Mouse (Mus musculus): ENCODE measurements around the gene Bag2.
"Not testable (repeated sequence)": the region's sequence is repeated elsewhere in the genome, so short reads cannot be mapped to it uniquely, and the experiment has no call there.

The Bag2 gene

DNA sequence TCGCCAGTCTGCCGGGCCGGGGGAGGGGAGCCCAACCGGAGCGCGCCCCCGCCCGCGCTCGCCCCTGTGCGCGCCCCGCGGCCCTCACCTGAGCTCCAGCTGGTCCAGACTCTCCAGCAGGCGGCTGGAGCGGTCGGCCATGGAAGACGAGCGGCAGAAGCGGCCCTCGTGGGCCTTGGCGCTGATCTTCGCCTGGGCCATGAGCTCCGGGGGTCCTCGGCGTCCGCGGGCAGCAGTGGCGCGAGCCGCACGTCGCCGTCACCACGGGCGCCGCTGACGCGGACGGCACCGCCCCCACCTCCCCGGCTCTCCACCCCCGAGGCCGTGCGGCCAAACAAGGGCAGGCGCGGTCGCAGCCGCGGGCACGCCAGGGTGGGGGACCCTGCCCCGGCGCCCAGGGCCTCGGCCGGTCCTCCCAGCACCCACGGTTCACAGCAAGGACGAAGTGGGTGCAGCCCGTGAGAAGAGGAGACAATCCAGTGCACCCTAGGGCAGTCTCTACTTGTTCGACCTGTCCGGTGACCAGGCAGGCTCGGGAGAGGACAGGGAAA, at the start of gene Bag2:
Gene Bag2 (minus strand): TSS at position 305 of the 551 bp plus-strand sequence.
- peak; percentile 33 for DNase-seq

DNA sequence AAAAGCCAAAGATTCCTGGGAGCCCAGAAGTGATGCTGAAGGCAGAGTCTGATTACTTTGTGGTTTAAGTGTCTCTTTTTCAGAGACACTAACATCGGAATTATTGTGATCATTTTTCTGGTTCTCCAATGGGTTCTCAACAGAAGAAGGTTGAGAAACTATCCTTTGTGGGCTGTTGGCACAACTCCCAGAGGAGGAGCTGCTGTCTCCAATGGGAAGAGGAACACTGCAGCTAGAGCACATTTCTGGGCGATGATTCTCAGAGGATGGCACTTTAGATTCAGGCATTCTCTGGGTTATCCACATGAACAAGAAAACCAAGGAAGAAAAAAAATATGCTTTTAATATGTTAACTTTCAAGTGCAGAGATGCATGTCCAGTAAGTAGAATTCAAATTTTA, 45.7 kb upstream of the Bag2 start:
- DNase-seq, result no peak

DNA sequence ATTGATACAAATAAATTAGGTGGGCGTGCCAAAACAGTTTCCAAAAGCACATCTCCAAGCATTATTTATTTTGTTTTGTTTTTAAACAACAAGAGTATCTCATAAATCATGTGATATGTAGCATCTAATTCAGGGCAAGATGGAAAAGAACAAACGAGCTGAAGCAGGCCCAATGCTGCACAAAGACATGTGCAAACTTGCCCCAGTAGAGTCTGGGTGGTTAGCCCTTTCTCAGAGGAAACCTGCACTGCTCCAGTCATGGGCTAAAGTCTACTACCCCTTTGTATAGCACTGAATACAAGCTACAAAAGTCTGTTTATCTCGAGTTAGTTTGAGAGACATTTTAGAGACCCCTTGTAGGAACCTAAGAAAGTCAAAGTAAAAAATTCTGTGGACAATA, 42.0 kb upstream of the Bag2 start:
- DNase-seq, result no peak

DNA sequence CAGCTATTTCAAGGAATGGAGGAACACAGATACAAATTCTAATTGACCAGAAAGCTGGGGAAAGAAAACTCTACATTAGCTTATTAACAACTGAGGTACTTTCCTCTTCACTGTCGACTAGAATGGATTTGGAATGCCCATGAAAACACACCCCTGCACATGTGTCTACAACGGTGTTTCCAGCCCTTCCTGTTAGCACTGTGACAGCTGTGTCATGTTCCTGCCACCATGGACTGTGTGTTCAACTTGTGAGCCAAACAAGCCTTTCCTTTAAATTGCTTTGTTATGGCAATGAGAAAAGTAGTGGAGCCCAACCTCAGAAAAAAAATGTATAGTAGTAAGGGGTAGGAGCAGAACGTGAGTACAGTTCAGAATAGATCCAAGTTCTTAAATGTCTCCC, 30.9 kb upstream of the Bag2 start:
- no peak for DNase-seq

DNA sequence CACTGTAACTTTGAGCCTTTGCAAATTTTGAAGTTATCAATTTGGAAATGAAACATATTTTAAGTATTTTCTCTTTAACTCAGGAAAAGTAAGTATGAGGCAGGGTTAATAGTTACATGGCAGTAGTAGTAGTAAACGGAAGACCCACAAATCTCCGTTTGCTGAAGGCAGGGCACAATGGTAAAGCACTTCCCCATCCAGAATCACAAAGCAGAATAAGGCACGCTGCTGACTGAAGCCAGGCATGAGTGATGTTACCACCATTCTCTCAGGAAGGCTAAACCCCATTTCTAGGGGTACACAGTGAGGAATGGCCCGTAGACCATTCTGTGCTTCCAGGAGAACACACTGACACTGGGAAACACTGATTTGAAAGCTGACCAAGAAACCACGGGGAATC, 30.5 kb upstream of the Bag2 start:
- DNase-seq, result no peak

DNA sequence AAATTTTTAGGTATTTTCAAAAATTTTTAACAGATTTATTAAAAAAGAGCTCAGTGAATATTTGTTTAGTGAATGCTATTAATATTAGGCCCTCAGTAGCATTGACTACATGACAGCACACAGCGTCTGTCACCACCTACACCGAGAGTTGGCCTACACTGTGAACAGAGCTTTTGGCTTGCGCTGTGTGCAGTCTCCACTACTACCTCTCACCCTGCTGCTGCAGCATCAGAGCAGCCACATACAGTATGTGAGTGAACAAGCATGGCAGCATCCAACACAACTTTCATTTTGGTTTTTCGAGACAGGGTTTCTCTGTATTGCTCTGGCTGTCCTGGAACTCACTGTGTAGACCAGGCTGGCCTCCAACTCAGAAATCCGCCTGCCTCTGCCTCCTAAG, 27.0 kb upstream of the Bag2 start:
- no peak for DNase-seq

DNA sequence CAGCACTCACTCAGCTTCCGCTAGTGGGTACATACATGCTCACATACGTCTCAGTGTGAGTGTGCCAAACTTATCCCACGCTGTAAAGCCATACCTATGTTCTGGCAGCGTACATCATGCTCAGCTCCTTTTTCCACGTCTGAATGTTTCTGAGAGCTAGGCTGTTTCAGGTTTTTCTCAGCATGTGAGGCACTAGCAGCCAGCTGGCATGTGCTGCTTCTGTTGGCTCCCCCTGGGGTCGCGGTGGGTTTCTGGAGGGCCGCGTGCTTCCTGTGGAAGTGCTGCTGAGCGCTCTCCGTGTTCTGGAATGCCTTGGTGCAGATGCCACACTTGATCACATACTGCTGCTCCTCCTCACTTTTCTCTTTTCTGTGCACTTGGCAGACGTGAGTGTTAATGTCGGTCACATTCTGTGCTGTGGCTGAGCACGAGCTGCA, 18.6 kb upstream of the Bag2 start:
- DNase-seq, result no peak

DNA sequence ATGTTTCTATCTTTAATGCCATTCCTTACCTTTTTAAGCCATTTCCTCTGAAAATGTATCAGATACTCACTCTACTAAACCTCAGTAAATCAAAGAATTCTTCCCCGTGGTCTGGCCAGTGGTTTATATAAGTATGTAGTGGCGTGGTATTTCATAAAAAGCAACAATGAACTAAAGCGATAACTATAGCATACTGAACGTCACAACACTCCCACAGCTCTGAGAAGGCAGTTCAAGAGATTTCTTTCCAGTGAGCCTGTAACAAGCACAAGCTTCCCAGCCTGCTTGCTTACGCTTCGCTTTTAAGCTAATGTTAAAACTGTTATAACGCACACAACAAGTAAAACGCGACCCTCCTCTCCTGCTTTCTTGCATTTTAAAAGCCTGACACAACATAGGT, 14.5 kb upstream of the Bag2 start:
- no peak for DNase-seq

DNA sequence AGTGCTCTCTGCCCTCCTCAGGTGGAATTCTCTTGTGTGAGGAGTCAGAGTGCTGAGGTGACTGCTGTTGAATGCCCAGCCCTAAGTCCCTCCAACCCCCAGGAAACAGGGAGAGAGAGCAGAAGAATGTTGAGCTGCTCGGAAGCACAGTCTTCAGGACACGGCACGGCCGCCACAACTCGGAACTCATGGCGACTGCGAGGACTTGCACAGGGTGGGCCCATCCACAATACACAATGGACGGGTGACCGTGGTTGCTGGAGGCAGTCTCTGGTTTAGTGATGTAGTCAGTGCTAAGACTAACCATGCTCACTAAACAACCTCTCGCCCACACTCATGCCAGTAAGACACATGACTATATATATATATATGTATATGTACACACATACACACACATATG, 14.0 kb upstream of the Bag2 start:
- no peak for DNase-seq

DNA sequence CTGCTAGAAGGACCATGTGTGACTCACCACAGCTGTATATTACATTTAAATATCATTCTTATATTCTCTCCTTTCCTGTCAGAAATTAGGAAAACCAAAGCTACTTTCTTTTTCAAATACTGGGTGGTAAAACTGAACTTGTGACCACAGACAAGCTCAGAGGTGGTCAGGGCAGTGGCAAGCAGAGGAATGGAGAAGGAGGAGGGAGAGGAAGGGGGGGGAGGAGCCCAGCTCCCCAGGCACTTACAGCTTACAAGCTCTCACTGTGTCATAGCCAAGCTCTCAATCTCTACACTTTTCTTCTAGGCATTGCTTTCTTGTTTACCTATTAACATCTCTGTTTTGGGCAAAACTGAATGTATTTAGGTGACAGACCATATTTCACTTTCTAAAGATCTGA, 11.2 kb upstream of the Bag2 start:
- no peak for DNase-seq

DNA sequence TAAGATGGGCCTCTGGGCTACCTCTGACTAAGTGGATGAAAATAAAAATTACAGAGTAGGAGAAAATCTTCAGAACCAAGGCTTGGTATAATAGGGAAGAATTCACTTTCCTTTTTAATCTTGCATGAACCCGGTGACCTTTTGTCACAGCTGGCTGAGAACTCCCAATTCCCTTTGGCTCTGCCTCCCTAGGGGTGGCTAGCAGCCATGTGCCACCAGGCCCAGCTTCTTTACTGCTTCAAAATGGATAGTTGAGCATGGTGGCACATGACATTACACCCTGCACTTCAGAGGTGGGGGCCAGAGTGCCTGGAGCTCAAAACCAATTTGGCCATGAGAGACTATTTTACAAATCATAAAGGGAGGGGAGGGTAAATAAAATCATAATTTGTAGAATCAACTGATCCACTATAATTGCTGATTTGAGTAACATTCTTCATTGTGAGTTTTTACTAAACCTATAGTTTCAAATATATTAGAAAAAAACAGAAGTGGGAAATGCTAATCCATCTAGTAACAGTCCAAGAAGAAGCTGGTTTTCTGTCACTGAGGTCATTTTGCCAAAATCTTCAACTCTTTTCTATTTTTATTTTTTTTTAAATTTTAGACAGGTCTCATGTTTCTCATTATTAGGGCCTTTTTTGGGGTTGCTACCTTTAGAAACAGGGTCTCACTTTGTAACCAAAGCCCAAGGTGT, 10.6 kb upstream of the Bag2 start:
- DNase-seq, result no peak

DNA sequence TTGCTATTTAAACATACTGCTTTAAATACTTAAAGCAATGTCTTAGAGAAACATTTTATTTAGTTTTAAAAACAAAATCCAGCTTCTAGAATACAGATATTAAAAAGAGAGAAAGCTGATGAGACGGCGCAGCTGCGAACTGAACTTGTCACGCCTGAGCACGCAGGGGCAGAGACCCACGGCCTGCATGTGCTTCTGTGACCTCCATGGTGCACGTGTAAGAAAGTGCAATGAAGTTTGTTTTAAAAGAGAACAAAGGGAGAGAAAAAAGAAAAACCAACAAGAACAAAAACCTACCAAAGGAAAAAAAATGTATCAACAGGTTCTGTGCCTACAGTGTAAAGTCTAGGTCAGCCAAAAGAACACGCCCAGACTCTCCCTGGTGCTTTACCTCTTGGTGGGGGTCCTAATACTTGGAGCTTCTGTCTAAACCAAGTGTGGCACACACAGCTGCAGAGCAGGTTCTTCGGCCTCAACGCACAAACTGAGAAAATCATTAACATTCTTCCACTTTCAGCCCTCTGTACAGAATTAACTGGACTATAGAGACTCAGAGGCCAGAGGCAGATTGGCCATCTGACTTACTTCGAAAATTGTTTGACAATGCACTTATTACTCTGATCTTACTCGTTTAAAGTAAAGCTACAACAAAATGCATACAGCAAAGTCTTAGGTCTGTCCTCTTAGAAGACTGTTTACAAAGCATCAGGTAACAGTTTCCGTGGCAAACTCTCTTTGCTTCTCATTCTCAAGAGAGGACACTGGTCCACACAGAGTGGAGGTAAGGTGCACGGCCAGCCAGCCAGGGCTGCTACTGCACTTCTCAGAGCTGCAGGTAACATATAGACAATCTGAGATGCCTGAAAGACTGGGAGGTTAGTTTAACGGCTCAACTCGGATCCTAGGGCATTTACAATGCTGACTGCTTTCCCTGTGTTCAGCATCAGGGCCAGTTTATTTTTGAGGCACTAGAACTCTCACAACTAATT, 9.2 kb upstream of the Bag2 start:
- no peak for DNase-seq

DNA sequence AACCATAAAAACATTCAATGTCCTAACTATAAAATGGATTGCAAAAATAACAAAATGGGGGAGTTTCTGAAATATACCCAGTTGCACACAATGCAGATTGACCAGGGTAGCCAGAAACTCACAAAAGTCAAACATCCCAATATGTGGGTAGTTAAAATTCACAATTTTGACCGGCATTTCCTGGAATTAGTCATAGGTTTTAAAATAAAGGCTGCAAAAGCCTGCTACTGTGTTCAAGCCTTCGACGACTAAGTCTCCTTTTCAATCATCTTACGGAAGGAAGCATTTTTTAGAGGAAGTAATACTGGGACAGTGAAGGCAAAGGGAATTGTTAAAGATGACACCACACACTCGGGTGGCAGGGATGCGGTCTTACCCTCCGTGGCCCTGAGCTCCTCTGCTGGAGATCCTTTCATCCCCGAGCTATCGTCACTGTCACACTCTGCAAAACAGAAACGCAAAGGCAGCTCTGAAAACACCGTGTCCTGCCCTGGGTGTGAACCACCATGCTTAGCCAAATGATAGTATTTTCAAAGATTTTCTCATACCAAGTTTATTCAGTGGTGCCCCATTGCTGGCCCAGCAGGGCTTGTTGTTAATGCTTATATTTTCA, 8.0 kb upstream of the Bag2 start:
- DNase-seq, result no peak

DNA sequence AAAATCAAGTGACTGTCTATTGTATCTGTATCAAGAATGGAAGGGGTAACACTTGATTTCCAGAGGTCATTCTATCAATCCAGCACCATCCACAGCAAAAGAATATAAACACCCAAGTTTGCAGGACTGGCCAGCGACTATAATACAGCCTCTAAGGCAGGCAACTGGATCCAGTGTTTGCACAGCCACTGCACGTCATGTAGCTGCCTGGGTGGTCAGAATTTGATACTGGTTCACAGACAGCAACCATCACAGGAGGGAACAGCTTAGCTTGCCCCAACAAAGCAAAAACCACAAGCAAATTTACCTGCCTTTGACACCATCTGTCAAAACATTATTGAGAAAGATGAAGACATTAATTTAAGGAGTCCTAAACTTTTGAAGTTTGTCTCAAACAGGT, 6.2 kb upstream of the Bag2 start:
- DNase-seq, result no peak

DNA sequence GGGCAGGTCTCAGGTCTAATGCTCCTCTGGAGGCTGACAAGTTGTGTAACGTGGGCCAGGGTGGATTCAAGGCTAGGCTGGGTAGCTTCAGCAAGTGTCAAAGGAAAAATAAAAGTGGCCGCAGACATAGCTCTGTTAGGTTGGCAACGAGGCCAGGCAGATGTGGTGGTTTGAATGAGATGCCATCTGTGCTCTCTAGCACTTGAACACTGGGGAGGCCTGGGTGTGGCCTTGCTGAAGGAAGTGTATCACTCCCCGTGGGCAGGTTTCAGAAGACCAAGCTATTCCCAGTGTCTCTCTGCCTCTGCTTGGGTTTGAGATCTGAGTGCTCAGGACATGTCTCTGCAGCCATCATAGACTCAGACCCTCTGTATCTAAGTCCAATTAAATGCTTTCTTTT, 893 bp upstream of the Bag2 start:
- no peak for DNase-seq

DNA sequence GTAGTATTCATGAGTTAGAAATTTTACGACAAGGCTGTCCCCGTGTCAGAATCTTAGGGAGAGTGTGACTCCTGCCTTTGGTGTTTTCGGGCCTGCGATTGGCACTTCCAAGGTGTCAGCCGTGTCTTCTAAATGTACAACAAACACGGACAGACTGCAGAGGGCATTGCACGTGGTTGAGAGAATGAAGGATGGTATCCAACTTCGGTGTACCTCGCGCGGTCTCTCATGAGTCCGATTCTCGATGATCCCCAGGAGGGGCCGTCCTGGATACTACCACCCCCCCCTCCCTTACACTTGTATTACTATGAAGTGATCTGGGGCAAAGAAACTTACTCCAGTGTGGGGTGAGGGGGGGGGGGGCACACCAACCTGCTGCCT, 572 bp downstream of the Bag2 start:
- no peak for DNase-seq

DNA sequence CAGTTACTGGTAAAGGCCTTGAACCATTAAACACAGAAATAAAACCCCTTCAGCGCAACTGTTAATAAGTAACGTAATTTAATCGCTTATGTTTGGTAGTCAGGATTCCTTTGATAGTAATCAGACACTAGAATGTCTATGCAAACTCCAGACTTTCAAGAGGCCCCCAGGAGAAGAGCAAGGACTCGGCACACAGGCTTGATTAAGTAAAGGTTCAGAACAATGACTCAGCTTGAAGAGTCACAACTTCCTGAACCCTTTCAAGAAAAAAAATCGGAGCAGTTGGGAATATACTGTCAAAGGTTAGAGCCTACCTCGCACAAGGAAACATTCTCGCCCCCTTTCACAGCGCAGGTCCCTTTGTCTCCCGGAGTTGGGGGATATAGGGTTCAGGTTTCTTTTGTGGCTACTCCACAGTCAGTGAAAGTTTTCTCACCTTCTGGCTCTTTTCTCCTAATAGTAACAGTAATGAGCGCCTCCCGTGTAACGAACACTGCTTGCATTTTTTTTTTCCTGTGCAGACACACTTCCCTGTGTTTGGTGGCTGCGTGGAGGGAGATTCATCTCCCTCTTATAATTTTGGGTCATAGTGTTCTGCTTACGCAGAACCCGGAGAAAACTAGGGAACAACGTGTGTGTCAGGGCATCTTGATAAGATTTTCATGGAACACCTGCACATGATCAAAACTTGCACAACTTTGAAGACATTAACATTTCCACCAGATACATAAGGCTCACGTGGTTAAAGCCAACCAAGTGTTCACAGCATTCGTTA, 1.1 kb downstream of the Bag2 start:
- DNase-seq, result no peak

DNA sequence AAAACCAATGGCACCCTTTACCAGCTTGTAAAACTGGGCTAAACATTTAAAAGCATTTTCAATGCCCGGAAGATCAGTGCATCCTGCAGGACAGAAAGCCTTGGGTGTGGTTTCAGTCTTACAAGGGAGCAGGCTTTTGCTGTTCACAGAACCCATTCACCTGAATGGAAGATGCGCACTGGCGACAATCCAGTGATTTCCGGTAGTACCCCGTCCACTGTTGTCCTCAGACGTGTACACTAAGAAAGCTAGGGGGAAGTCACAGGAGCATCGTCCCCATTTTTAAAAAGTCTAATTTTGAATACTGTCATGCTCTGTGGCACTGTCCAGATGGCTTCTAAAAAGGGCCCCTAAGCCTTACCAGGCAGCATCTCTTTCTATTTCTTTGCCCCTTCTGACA, 1.8 kb downstream of the Bag2 start:
- DNase-seq, result no peak

DNA sequence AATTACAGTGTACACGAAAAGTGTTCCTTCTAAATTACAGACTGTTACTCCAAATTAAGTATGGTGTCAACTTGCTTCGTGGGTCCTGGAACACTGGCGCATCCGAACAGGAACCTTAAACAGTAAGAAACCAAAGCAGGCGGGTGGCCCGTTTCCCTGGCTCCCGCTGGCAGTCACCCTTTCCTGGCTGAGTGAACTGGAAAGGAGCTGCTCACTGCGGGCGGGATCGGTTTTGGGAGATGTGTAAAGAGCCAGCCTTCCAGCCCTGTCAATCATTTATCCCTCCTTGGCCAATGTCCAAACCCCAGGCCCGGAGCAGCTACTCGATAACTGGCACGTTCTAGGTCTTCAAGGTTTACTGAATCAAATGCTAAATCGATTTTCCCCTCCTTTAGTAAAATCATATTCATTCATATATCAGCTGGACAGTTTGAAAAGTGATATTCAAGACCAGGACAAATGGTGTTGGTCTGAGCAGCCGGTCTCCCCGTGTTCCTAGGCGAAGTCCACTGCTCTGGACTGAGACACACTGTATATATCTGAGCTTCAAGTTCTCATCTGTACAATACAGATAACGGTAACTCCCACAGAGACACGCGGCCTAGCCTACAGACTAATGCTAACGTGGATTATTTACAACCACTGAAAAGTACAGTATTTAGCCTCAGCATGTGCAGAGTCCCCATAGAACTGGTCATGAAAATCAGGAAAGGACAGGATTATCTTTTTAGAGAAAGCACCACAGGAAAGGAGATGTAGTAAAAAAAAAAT, 2.4 kb downstream of the Bag2 start:
- peak; percentile 88 for DNase-seq

DNA sequence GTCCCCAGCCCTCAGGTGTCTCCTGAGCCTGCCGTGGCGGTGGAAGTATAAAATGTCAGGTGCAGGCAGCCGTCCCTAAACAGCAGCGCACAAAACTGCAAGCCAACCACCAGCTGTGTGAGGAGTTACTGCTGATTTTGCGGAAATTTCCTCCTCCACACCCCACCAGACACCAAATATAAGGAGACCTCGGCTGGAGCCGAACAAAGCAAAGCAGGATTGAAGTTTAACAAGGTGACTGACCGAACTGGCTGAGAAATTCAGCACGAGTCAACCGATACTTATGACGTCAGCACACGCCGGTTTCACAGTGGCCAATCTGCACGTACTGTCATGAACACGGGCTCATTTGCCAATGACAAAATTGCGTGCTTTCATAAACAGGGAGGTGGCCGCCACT, 3.5 kb downstream of the Bag2 start:
- peak; percentile 60 for DNase-seq

DNA sequence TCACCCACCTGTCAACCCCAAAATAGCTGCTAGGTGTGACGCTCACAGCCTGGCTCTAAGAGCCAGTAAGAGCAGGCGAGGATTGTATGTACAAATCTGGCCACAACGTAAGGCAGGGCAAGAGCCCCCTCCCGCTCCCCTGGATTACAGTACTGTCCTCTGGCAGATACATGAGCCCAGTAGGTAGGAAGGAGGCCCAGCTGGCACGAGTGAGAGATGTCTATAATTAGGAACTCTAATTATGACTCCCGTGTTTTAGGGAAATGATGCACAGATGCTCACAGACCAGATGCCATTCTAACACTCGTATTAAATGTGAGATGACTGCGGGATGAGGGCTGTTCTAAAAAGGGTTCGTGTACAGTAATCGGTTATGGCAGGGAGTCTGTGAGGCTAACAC, 6.3 kb downstream of the Bag2 start:
- no peak for DNase-seq

DNA sequence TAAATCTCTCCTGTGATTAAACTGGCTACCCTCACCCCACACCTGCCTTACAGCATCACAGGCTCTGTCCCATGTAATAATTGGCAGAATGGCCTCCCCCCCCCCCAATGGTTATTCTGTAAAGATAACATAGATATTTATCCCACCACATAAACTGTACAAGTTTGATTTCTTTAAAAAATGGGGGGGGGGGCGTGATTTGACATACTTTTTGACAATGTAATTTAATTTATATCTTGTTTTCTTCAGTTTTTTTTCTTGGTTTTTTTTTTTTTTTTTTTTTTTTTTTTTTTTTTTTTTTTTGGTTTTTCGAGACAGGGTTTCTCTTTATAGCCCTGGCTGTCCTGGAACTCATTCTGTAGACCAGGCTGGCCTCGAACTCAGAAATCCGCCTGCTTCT, 7.9 kb downstream of the Bag2 start:
- DNase-seq, result not testable (repeated sequence)
